ENCODE assay signal across 9 mouse cellular contexts in the genomic region with DNA sequence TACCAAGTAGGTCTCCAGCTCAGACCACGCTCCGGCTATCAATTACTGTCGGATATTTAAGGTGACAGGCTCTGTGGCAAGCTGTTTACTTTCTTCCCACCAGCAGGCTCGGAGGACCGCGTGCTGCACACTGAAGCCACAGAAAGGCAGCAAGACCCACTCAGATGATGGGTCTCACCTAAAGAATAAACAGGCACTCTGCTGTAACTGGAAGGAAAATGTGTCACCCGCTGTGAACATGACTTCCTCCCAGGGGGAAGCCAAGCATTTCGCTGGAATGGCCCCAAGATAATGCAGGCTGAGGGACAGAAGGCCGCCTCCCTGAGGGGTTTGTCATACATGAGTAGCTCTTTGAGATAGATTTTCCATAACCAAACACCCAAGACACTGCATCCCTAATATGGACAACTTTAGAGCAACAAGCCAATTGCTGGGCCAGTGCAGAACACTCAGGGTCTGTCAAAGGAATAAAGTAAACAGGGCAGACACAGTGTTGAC.
A peak's percentile ranks its signal among the peaks of the same experiment; 100 is the strongest.
DNase-seq lines count a peak whose midpoint lies in the region; ATAC-seq and TF ChIP-seq lines count a peak whose summit lies in the region.
"Had no signal": no experiment of that assay in that cellular context is flagged by ENCODE, and none has a peak within 500 bp of the region (broad histone marks: within the 10 kb centered on the region; RNA-seq: fewer than 3 reads in every experiment).

No protein-coding gene starts in this region.

- peak; percentile 45 for ATAC-seq in cerebellum, adult (ENCODE audit: insufficient number of reproducible peaks, low FRiP score, low TSS enrichment)
- ATAC-seq in lung, embryonic 14.5 days (ENCODE audit: insufficient read depth): peak; percentile 83
- peak; percentile 67 for ATAC-seq in hindbrain, embryonic 16.5 days
- ATAC-seq in stomach, embryonic 16.5 days (ENCODE audit: insufficient read depth, low FRiP score): peak; percentile 58; the same call in 1 of the 2 replicates

- H3K27ac ChIP-seq in lung, embryonic 14.5 days (ENCODE audit: low read depth): no peak overlapping the region
- no peak overlapping the region for H3K27ac ChIP-seq in hindbrain, embryonic 16.5 days (ENCODE audit: low read depth, low read length)
- no peak overlapping the region for H3K27ac ChIP-seq in stomach, embryonic 16.5 days (ENCODE audit: low read length)
- H3K27ac ChIP-seq: limb, embryonic 15.5 days had no signal

- H3K4me3 ChIP-seq in lung, embryonic 14.5 days (ENCODE audit: low read depth, low read length): no peak overlapping the region
- H3K4me3 ChIP-seq in hindbrain, embryonic 16.5 days (ENCODE audit: low read length): no peak overlapping the region
- H3K4me3 ChIP-seq in stomach, embryonic 16.5 days (replicated peaks; ENCODE audit: low read length): no peak overlapping the region
- H3K4me3 ChIP-seq: limb, embryonic 15.5 days had no signal

- no peak for TF ChIP-seq CTCF in lung, embryonic 14.5 days (IDR thresholded peaks at IDR 0.05; ENCODE audit: low read depth)

- no peaks in the 10 kb centered on the region for H3K36me3 ChIP-seq in lung, embryonic 14.5 days (ENCODE audit: insufficient read depth)
- H3K36me3 ChIP-seq in hindbrain, embryonic 16.5 days (ENCODE audit: control insufficient read depth, insufficient read depth, low read length): no peaks in the 10 kb centered on the region
- H3K36me3 ChIP-seq in stomach, embryonic 16.5 days (ENCODE audit: control insufficient read depth, insufficient read depth, low read length): no peaks in the 10 kb centered on the region
- H3K36me3 ChIP-seq: limb, embryonic 15.5 days had no signal

- WGBS in lung, embryonic 14.5 days: 2% methylated on average over 9 of the region's 9 CpGs
- 11% methylated on average over 9 of the region's 9 CpGs for WGBS in hindbrain, embryonic 16.5 days
- WGBS in stomach, embryonic 16.5 days: 10% methylated on average over 9 of the region's 9 CpGs

- no peaks in the 10 kb centered on the region for H3K9me3 ChIP-seq in lung, embryonic 14.5 days (ENCODE audit: low read depth, low read length)
- H3K9me3 ChIP-seq in hindbrain, embryonic 16.5 days (ENCODE audit: control insufficient read depth, low read length): no peaks in the 10 kb centered on the region
- H3K9me3 ChIP-seq in stomach, embryonic 16.5 days (replicated peaks; ENCODE audit: control insufficient read depth, low read length): no peaks in the 10 kb centered on the region
- H3K9me3 ChIP-seq: limb, embryonic 15.5 days had no signal

- no peak overlapping the region for H3K4me2 ChIP-seq in lung, embryonic 14.5 days
- peak overlapping the region; percentile 13; the same call in 1 of the 2 replicates for H3K4me2 ChIP-seq in hindbrain, embryonic 16.5 days (ENCODE audit: low read length)
- 0 out of 2 replicates have a peak overlapping the region, but pooled peaks have one; percentile 1 for H3K4me2 ChIP-seq in stomach, embryonic 16.5 days (ENCODE audit: low read depth, low read length)
- H3K4me2 ChIP-seq: limb, embryonic 15.5 days had no signal

- no peak for DNase-seq in cerebellum, adult 11 months
- DNase-seq in lung, embryonic 14.5 days: peak; percentile 69
- no peak for DNase-seq in lung, postnatal 36 days
- no peak for DNase-seq in adrenal gland, adult 8-10 months
- DNase-seq in thymus, postnatal 36 days: no peak

- no peaks in the 10 kb centered on the region for H3K4me1 ChIP-seq in lung, embryonic 14.5 days (ENCODE audit: insufficient read depth)
- H3K4me1 ChIP-seq in hindbrain, embryonic 16.5 days (ENCODE audit: control insufficient read depth, insufficient read depth, low read depth, low read length): peaks cover 6% of the 10 kb centered on the region
- 0 out of 2 replicates have a peak, but pooled peaks cover 9% of the 10 kb centered on the region for H3K4me1 ChIP-seq in stomach, embryonic 16.5 days (ENCODE audit: control insufficient read depth, insufficient read depth, low read length)
- H3K4me1 ChIP-seq: limb, embryonic 15.5 days had no signal

- no peaks in the 10 kb centered on the region for H3K27me3 ChIP-seq in lung, embryonic 14.5 days (ENCODE audit: insufficient read depth, low read length)
- H3K27me3 ChIP-seq in hindbrain, embryonic 16.5 days (replicated peaks; ENCODE audit: control insufficient read depth, insufficient read depth, low read length): no peaks in the 10 kb centered on the region
- H3K27me3 ChIP-seq in stomach, embryonic 16.5 days (ENCODE audit: control insufficient read depth, insufficient read depth, low read length): no peaks in the 10 kb centered on the region
- H3K27me3 ChIP-seq: limb, embryonic 15.5 days had no signal

- H3K9ac ChIP-seq in lung, embryonic 14.5 days: no peak overlapping the region
- H3K9ac ChIP-seq in hindbrain, embryonic 16.5 days (ENCODE audit: low read depth, low read length): no peak overlapping the region
- no peak overlapping the region for H3K9ac ChIP-seq in stomach, embryonic 16.5 days (ENCODE audit: low read length)
- H3K9ac ChIP-seq: limb, embryonic 15.5 days had no signal
